Mouse (Mus musculus): ENCODE measurements around the gene Afm. TPM values are rescaled to one million over a fixed set of nuclear protein-coding genes. Genes with fewer than 3 reads are reported as not detected.

Afm gene
- polyA plus RNA-seq, 1 experiment, result not detected

- Histone ChIP-seq H3K27ac (ENCODE audit: insufficient read depth, low read depth, low read length) (no peak overlapping the region), H3K4me3 (ENCODE audit: low read depth, low read length) (no peak overlapping the region), H3K36me3 (ENCODE audit: control insufficient read depth, insufficient read depth, low read length) (no peaks in the 10 kb centered on the region), H3K4me1 (ENCODE audit: control insufficient read depth, insufficient read depth, insufficient read length, low read length) (no peaks in the 10 kb centered on the region), H3K27me3 (ENCODE audit: control insufficient read depth, insufficient read depth, low read length) (no peaks in the 10 kb centered on the region)
- no peak for TF ChIP-seq POLR2A (IDR thresholded peaks at IDR 0.05; ENCODE audit: low read depth, low read length)
- TF ChIP-seq CTCF (IDR thresholded peaks at IDR 0.05; ENCODE audit: extremely low read depth, insufficient read length, insufficient replicate concordance, low read depth, low read length), result no peak
- 63% methylated on average over 3 of the region's 3 CpGs for WGBS
These were observed 37.3 kb downstream of the Afm start for GRCm38 (mm10) chr5:90556052-90556451.

GRCm38 (mm10) chr5:90560743-90561142 lies 42.0 kb downstream of the Afm start, which contains the start of gene 5830473C10Rik:
Gene 5830473C10Rik, plus strand, starts transcription at chr5:90561107.
- Histone ChIP-seq H3K4me3 (ENCODE audit: low read depth, low read length) (no peak within 1 kb of the TSS), H3K27me3 (ENCODE audit: control insufficient read depth, insufficient read depth, low read length) (no peaks in the 10 kb centered on the region), H3K36me3 (ENCODE audit: control insufficient read depth, insufficient read depth, low read length) (no peaks in the 10 kb centered on the region), H3K4me1 (ENCODE audit: control insufficient read depth, insufficient read depth, insufficient read length, low read length) (no peaks in the 10 kb centered on the region), H3K27ac (ENCODE audit: insufficient read depth, low read depth, low read length) (no peak within 1 kb of the TSS)
- 37% methylated on average over 6 of the region's 6 CpGs for WGBS
- TF ChIP-seq CTCF (IDR thresholded peaks at IDR 0.05; ENCODE audit: extremely low read depth, insufficient read length, insufficient replicate concordance, low read depth, low read length) (no peak), POLR2A (IDR thresholded peaks at IDR 0.05; ENCODE audit: low read depth, low read length) (no peak)

GRCm38 (mm10) chr5:90561721-90562275 lies 43.1 kb downstream of the Afm start:
- no peak for TF ChIP-seq CTCF (IDR thresholded peaks at IDR 0.05; ENCODE audit: extremely low read depth, insufficient read length, insufficient replicate concordance, low read depth, low read length)
- no peak for TF ChIP-seq POLR2A (IDR thresholded peaks at IDR 0.05; ENCODE audit: low read depth, low read length)
- Histone ChIP-seq H3K4me3 (ENCODE audit: low read depth, low read length) (no peak overlapping the region), H3K4me1 (ENCODE audit: control insufficient read depth, insufficient read depth, insufficient read length, low read length) (no peaks in the 10 kb centered on the region), H3K27ac (ENCODE audit: insufficient read depth, low read depth, low read length) (no peak overlapping the region), H3K36me3 (ENCODE audit: control insufficient read depth, insufficient read depth, low read length) (no peaks in the 10 kb centered on the region), H3K27me3 (ENCODE audit: control insufficient read depth, insufficient read depth, low read length) (no peaks in the 10 kb centered on the region)
- WGBS, result 97% methylated on average over 11 of the region's 11 CpGs

- no peaks in the 10 kb centered on the region for H3K27me3 ChIP-seq (ENCODE audit: control insufficient read depth, insufficient read depth, low read length)
- WGBS, result 59% methylated on average over 4 of the region's 4 CpGs
- H3K4me3 ChIP-seq (ENCODE audit: low read depth, low read length), result no peak overlapping the region
- TF ChIP-seq CTCF (IDR thresholded peaks at IDR 0.05; ENCODE audit: extremely low read depth, insufficient read length, insufficient replicate concordance, low read depth, low read length) (no peak), POLR2A (IDR thresholded peaks at IDR 0.05; ENCODE audit: low read depth, low read length) (no peak)
- no peak overlapping the region for H3K27ac ChIP-seq (ENCODE audit: insufficient read depth, low read depth, low read length)
- H3K36me3 ChIP-seq (ENCODE audit: control insufficient read depth, insufficient read depth, low read length), result no peaks in the 10 kb centered on the region
- no peaks in the 10 kb centered on the region for H3K4me1 ChIP-seq (ENCODE audit: control insufficient read depth, insufficient read depth, insufficient read length, low read length)
These were observed 44.1 kb downstream of the Afm start for GRCm38 (mm10) chr5:90562880-90563279.

- H3K27ac ChIP-seq (ENCODE audit: insufficient read depth, low read depth, low read length), result no peak overlapping the region
- H3K27me3 ChIP-seq (ENCODE audit: control insufficient read depth, insufficient read depth, low read length), result no peaks in the 10 kb centered on the region
- H3K36me3 ChIP-seq (ENCODE audit: control insufficient read depth, insufficient read depth, low read length), result no peaks in the 10 kb centered on the region
- no peak overlapping the region for H3K4me3 ChIP-seq (ENCODE audit: low read depth, low read length)
- 0 out of 2 replicates have a peak, but pooled peaks cover 2% of the 10 kb centered on the region for H3K4me1 ChIP-seq (ENCODE audit: control insufficient read depth, insufficient read depth, insufficient read length, low read length)
- TF ChIP-seq POLR2A (IDR thresholded peaks at IDR 0.05; ENCODE audit: low read depth, low read length), result no peak
- TF ChIP-seq CTCF (IDR thresholded peaks at IDR 0.05; ENCODE audit: extremely low read depth, insufficient read length, insufficient replicate concordance, low read depth, low read length), result no peak
- 88% methylated on average over 4 of the region's 4 CpGs for WGBS
These were observed 45.4 kb downstream of the Afm start for GRCm38 (mm10) chr5:90564161-90564560.

GRCm38 (mm10) chr5:90565205-90565604 lies 46.5 kb downstream of the Afm start:
- TF ChIP-seq POLR2A (IDR thresholded peaks at IDR 0.05; ENCODE audit: low read depth, low read length) (no peak), CTCF (IDR thresholded peaks at IDR 0.05; ENCODE audit: extremely low read depth, insufficient read length, insufficient replicate concordance, low read depth, low read length) (no peak)
- Histone ChIP-seq H3K4me3 (ENCODE audit: low read depth, low read length) (no peak overlapping the region), H3K4me1 (ENCODE audit: control insufficient read depth, insufficient read depth, insufficient read length, low read length) (0 out of 2 replicates have a peak, but pooled peaks cover 2% of the 10 kb centered on the region), H3K36me3 (ENCODE audit: control insufficient read depth, insufficient read depth, low read length) (no peaks in the 10 kb centered on the region), H3K27ac (ENCODE audit: insufficient read depth, low read depth, low read length) (no peak overlapping the region), H3K27me3 (ENCODE audit: control insufficient read depth, insufficient read depth, low read length) (no peaks in the 10 kb centered on the region)
- WGBS, result 77% methylated on average over 6 of the region's 6 CpGs

GRCm38 (mm10) chr5:90567788-90568187 lies 49.1 kb downstream of the Afm start:
- no peaks in the 10 kb centered on the region for H3K27me3 ChIP-seq (ENCODE audit: control insufficient read depth, insufficient read depth, low read length)
- H3K4me3 ChIP-seq (ENCODE audit: low read depth, low read length), result no peak overlapping the region
- H3K36me3 ChIP-seq (ENCODE audit: control insufficient read depth, insufficient read depth, low read length), result no peaks in the 10 kb centered on the region
- TF ChIP-seq CTCF (IDR thresholded peaks at IDR 0.05; ENCODE audit: extremely low read depth, insufficient read length, insufficient replicate concordance, low read depth, low read length), result no peak
- no peak for TF ChIP-seq POLR2A (IDR thresholded peaks at IDR 0.05; ENCODE audit: low read depth, low read length)
- no peak overlapping the region for H3K27ac ChIP-seq (ENCODE audit: insufficient read depth, low read depth, low read length)
- H3K4me1 ChIP-seq (ENCODE audit: control insufficient read depth, insufficient read depth, insufficient read length, low read length), result 0 out of 2 replicates have a peak, but pooled peaks cover 4% of the 10 kb centered on the region
- 31% methylated on average over 5 of the region's 5 CpGs for WGBS
